Mouse (Mus musculus) heart, embryonic 11.5 days (tissue): ENCODE results near the gene Timp4. TPM values are rescaled to one million over a fixed set of nuclear protein-coding genes. Genes with fewer than 3 reads are reported as not detected.

Source experiments
- ATAC-seq: fragments of 200-750 bp; cut with Nextera tagmentation; replicated peaks from 2 replicates; pipeline ENCODE4 v1.8.0; 2017; ENCODE audit warnings: moderate library complexity; ENCODE audit not compliant: insufficient number of reproducible peaks, low FRiP score, low TSS enrichment
- H3K27ac ChIP-seq: fragments of 300-500 bp; sonication (generic); 2 replicates; pipeline ENCODE4 v1.5.1; 2014; ENCODE audit warnings: mild to moderate bottlenecking, low read depth, low read length
- H3K27me3 ChIP-seq: fragments of 300-500 bp; sonication (generic); 2 replicates; pipeline ENCODE4 v1.6.1; 2014; ENCODE audit warnings: mild to moderate bottlenecking, low read length, mixed read lengths; ENCODE audit not compliant: control insufficient read depth, insufficient read depth
- H3K36me3 ChIP-seq: fragments of 300-500 bp; sonication (generic); 2 replicates; pipeline ENCODE4 v1.6.1; 2014; ENCODE audit warnings: mild to moderate bottlenecking, low read length, moderate library complexity, mixed read lengths; ENCODE audit not compliant: control insufficient read depth, insufficient read depth
- H3K4me1 ChIP-seq: fragments of 300-500 bp; sonication (generic); 2 replicates; pipeline ENCODE4 v1.6.1; 2014; ENCODE audit warnings: low read length; ENCODE audit not compliant: control insufficient read depth, insufficient read depth
- H3K4me2 ChIP-seq: fragments of 300-500 bp; sonication (generic); 2 replicates; pipeline ENCODE4 v1.6.1; 2014; ENCODE audit warnings: mild to moderate bottlenecking, moderate library complexity
- H3K4me3 ChIP-seq: fragments of 300-500 bp; sonication (generic); 2 replicates; pipeline ENCODE4 v1.5.1; 2014; ENCODE audit warnings: low read depth, low read length
- H3K9ac ChIP-seq: fragments of 300-500 bp; sonication (generic); 2 replicates; pipeline ENCODE4 v1.6.1; 2014; ENCODE audit warnings: mild to moderate bottlenecking, low read depth, low read length, moderate library complexity
- H3K9me3 ChIP-seq: fragments of 300-500 bp; sonication (generic); replicated peaks from 2 replicates; pipeline ENCODE4 v1.6.1; 2016; ENCODE audit warnings: low read length; ENCODE audit not compliant: control insufficient read depth
- WGBS: fragments of 180-500 bp; shearing (Covaris S2); extraction: QIAGEN DNeasy Blood & Tissue Kit; methylation state at CpG from one replicate; pipeline ENCODE4 v1.1.7; 2014; ENCODE audit not compliant: insufficient replicate concordance; 5-methylcytosine and 5-hydroxymethylcytosine counted together
- polyA plus RNA-seq: library from polyadenylated mRNA; unstranded; fragments of >200 nt; fragmentation: Nextera tagmentation; extraction: Ambion mirVana; gene quantifications from 2 replicates; pipeline ENCODE4 v1.2.1, GENCODE M21; 2014

Gene Timp4
- 0.39 TPM in 1 of 2 replicates, not detected in the other for polyA plus RNA-seq

- Histone ChIP-seq H3K27ac (no peak within 1 kb of the TSS), H3K36me3 (no peaks in the 10 kb centered on the region), H3K4me1 (peaks cover 5% of the 10 kb centered on the region; the same call in 1 of the 2 replicates), H3K4me3 (peak within 1 kb of the TSS; percentile 21), H3K4me2 (peak within 1 kb of the TSS; percentile 54), H3K9ac (no peak within 1 kb of the TSS), H3K9me3 (no peaks in the 10 kb centered on the region), H3K27me3 (peaks cover 81% of the 10 kb centered on the region)
- no peak for ATAC-seq
- 32% methylated on average over 8 of the region's 10 CpGs for WGBS
Measured at GRCm38 (mm10) chr6:115252099-115252873, at the start of gene Timp4. Timp4 (minus strand) TSS chr6:115252205.

GRCm38 (mm10) chr6:115293877-115294276, 41.9 kb upstream of the Timp4 start:
- peaks cover 8% of the 10 kb centered on the region; the same call in 1 of the 2 replicates for H3K4me1 ChIP-seq
- no peak overlapping the region for H3K9ac ChIP-seq
- H3K27ac ChIP-seq, result no peak overlapping the region
- H3K27me3 ChIP-seq, result peaks cover 19% of the 10 kb centered on the region
- no peak overlapping the region for H3K4me2 ChIP-seq
- no peaks in the 10 kb centered on the region for H3K36me3 ChIP-seq
- ATAC-seq, result no peak
- H3K4me3 ChIP-seq, result no peak overlapping the region
- H3K9me3 ChIP-seq, result 0 out of 2 replicates have a peak, but pooled peaks cover 2% of the 10 kb centered on the region
- WGBS, result 74% methylated on average over 2 of the region's 2 CpGs

- Histone ChIP-seq H3K4me2 (peak overlapping the region; percentile 1; the same call in 1 of the 2 replicates), H3K4me3 (no peak overlapping the region), H3K36me3 (no peaks in the 10 kb centered on the region), H3K9me3 (no peaks in the 10 kb centered on the region), H3K27me3 (peaks cover 26% of the 10 kb centered on the region), H3K4me1 (peaks cover 10% of the 10 kb centered on the region), H3K27ac (no peak overlapping the region), H3K9ac (0 out of 2 replicates have a peak overlapping the region, but pooled peaks have one; percentile 2)
- ATAC-seq, result no peak
- WGBS, result 39% methylated on average over 6 of the region's 6 CpGs
Measured at GRCm38 (mm10) chr6:115292621-115293020, 40.6 kb upstream of the Timp4 start.

- 85% methylated on average over 6 of the region's 6 CpGs for WGBS
- Histone ChIP-seq H3K27ac (no peak overlapping the region), H3K4me2 (no peak overlapping the region), H3K4me1 (peaks cover 16% of the 10 kb centered on the region), H3K27me3 (peaks cover 26% of the 10 kb centered on the region), H3K36me3 (no peaks in the 10 kb centered on the region), H3K9ac (no peak overlapping the region), H3K9me3 (no peaks in the 10 kb centered on the region), H3K4me3 (no peak overlapping the region)
- ATAC-seq, result no peak
Measured at GRCm38 (mm10) chr6:115291823-115292222, 39.8 kb upstream of the Timp4 start.

- no peak overlapping the region for H3K9ac ChIP-seq
- no peaks in the 10 kb centered on the region for H3K36me3 ChIP-seq
- no peak overlapping the region for H3K4me3 ChIP-seq
- H3K9me3 ChIP-seq, result no peaks in the 10 kb centered on the region
- peaks cover 26% of the 10 kb centered on the region for H3K27me3 ChIP-seq
- peaks cover 16% of the 10 kb centered on the region for H3K4me1 ChIP-seq
- H3K27ac ChIP-seq, result no peak overlapping the region
- no peak overlapping the region for H3K4me2 ChIP-seq
- no peak for ATAC-seq
- 77% methylated on average over 2 of the region's 2 CpGs for WGBS
Measured at GRCm38 (mm10) chr6:115291068-115291467, 39.1 kb upstream of the Timp4 start.

GRCm38 (mm10) chr6:115290561-115290960, 38.6 kb upstream of the Timp4 start:
- no peak overlapping the region for H3K27ac ChIP-seq
- WGBS, result 34% methylated on average over 5 of the region's 5 CpGs
- no peak for ATAC-seq
- H3K36me3 ChIP-seq, result no peaks in the 10 kb centered on the region
- H3K9me3 ChIP-seq, result no peaks in the 10 kb centered on the region
- H3K4me1 ChIP-seq, result peaks cover 16% of the 10 kb centered on the region
- H3K4me2 ChIP-seq, result no peak overlapping the region
- no peak overlapping the region for H3K9ac ChIP-seq
- peaks cover 30% of the 10 kb centered on the region for H3K27me3 ChIP-seq
- H3K4me3 ChIP-seq, result no peak overlapping the region

- no peak overlapping the region for H3K4me3 ChIP-seq
- H3K4me2 ChIP-seq, result no peak overlapping the region
- WGBS, result 86% methylated on average over 3 of the region's 3 CpGs
- no peak overlapping the region for H3K9ac ChIP-seq
- H3K4me1 ChIP-seq, result peaks cover 16% of the 10 kb centered on the region
- no peaks in the 10 kb centered on the region for H3K9me3 ChIP-seq
- peaks cover 41% of the 10 kb centered on the region for H3K27me3 ChIP-seq
- no peak overlapping the region for H3K27ac ChIP-seq
- ATAC-seq, result no peak
- H3K36me3 ChIP-seq, result no peaks in the 10 kb centered on the region
Measured at GRCm38 (mm10) chr6:115288223-115288622, 36.2 kb upstream of the Timp4 start.

GRCm38 (mm10) chr6:115286441-115286840, 34.4 kb upstream of the Timp4 start:
- no peak overlapping the region for H3K27ac ChIP-seq
- no peak overlapping the region for H3K9ac ChIP-seq
- no peak overlapping the region for H3K4me3 ChIP-seq
- H3K36me3 ChIP-seq, result no peaks in the 10 kb centered on the region
- H3K4me1 ChIP-seq, result peaks cover 7% of the 10 kb centered on the region; the same call in 1 of the 2 replicates
- no peak for ATAC-seq
- peaks cover 52% of the 10 kb centered on the region for H3K27me3 ChIP-seq
- 72% methylated on average over 6 of the region's 6 CpGs for WGBS
- H3K4me2 ChIP-seq, result no peak overlapping the region
- no peaks in the 10 kb centered on the region for H3K9me3 ChIP-seq
